Mouse (Mus musculus): ENCODE measurements around the gene Gjc2. TPM values are rescaled to one million over a fixed set of nuclear protein-coding genes. Genes with fewer than 3 reads are reported as not detected.

The Gjc2 gene
- total and polyA plus RNA-seq, 3 experiments = 0.45 to 0.72 (median 0.57) TPM

DNA sequence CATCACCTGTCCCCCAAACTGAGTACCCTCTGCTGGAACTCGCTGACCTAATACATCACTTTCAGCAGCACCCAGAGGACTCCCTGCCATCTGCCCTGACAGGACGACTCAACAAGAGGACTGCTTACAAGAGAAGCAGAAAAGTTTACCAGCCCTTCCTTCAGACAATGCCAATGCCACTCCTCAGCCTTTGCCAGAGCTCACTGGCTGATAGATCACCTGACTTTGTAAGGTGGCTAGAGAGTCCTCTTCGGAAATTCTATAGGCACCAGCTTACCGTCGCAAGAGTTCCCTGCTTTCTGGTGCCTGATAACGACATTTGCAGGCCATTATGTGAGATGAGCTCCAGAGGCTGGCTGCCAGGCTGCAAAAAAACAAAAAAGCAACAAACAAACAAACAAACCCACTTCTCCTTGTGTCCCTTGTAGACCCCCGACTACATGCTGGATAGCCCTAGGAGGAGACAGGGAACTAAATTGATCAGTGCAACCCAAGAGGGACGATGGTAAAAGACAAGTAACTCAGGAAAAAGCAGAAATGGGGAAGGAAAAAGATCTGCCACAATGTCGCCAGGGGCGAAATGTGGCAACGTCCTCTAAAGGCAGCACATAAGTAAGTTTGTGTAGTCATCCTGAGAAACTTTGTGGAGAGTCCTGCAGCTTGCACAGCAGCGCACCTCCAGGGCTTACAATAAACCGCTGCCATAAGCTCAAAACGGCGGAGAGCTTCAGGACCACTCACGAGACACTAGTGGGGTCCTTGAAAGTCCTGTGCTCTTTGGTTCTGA, 18.4 kb upstream of the Gjc2 start:
- Histone ChIP-seq H3K27me3 (ENCODE audit: control insufficient read depth, insufficient read depth, low read length) (no peaks in the 10 kb centered on the region), H3K27ac (peak overlapping the region; percentile 89), H3K4me3 (peak overlapping the region; percentile 90), H3K9ac (ENCODE audit: low read depth, low read length) (peak overlapping the region; percentile 69; the same call in 1 of the 2 replicates), H3K79me2 (replicated peaks; ENCODE audit: control insufficient read depth, insufficient read depth, low read length) (peaks cover 2% of the 10 kb centered on the region; the same call in 1 of the 2 replicates), H3K36me3 (ENCODE audit: control insufficient read depth, insufficient read depth, low read length) (no peaks in the 10 kb centered on the region), H3K4me1 (ENCODE audit: control insufficient read depth, insufficient read depth, low read length) (no peaks in the 10 kb centered on the region)
- intact Hi-C loops (cut with DNase I) = loop anchor here (1.0 to 10.0 kb wide), 2 partner anchors 10 to 227 kb away; partner anchors contain the start of gene Trim11
- no peak for DNase-seq
- 29% methylated on average over 16 of the region's 16 CpGs for WGBS
- TF ChIP-seq CTCF (IDR thresholded peaks at IDR 0.05) (no peak), POLR2A (IDR thresholded peaks at IDR 0.05; ENCODE audit: insufficient read depth, low read depth, low read length) (no peak), EP300 (IDR thresholded peaks at IDR 0.05; ENCODE audit: insufficient read depth, low read depth, low read length) (0 out of 2 replicates have a peak, but pooled peaks have one; percentile 18)

DNA sequence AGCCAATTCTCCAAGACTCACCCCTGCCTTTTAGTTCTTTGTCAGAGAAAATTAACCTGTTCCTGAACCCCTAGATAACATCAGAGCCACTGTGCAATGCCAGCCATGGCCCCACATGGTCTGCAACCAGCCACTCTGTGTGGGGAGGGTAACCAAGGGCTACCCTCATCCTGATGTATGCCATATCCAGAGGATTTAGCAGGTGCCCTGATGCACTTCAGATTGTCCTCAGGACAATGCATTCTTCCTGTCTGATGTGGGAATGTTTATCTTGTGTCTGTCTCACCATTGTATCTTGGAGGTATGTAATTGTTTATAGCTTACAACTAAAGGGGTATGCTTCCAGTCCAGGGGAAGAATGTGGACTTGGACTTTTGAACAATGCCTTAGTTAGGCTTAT, 13.2 kb upstream of the Gjc2 start:
- intact Hi-C loops (cut with DNase I) = no loop called here
- TF ChIP-seq CTCF (IDR thresholded peaks at IDR 0.05) = no peak
- TF ChIP-seq EP300 (IDR thresholded peaks at IDR 0.05; ENCODE audit: insufficient read depth, low read depth, low read length) = no peak
- TF ChIP-seq POLR2A (IDR thresholded peaks at IDR 0.05; ENCODE audit: insufficient read depth, low read depth, low read length) = no peak
- DNase-seq = no peak
- Histone ChIP-seq H3K27me3 (ENCODE audit: control insufficient read depth, insufficient read depth, low read length) (no peaks in the 10 kb centered on the region), H3K27ac (no peak overlapping the region), H3K9ac (ENCODE audit: low read depth, low read length) (no peak overlapping the region), H3K4me3 (no peak overlapping the region), H3K36me3 (ENCODE audit: control insufficient read depth, insufficient read depth, low read length) (no peaks in the 10 kb centered on the region), H3K4me1 (ENCODE audit: control insufficient read depth, insufficient read depth, low read length) (peaks cover 1% of the 10 kb centered on the region), H3K79me2 (replicated peaks; ENCODE audit: control insufficient read depth, insufficient read depth, low read length) (no peaks in the 10 kb centered on the region)

DNA sequence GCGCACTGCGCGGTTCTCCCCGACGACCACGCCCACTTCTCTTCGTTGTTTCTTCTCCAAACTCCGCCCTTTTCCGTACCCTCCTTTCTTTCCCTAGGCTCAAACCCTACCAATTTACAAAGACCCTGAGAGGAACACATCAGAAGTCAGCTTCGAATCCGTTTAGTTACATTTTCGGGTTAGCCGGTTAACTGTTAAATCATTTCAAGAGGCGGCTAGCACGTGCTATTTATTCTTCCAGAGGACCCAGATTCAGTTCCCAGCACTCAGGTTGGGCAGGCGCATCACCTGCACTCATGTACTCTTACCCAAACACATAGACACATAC, 9.0 kb upstream of the Gjc2 start, which contains the start of gene Guk1:
Gene Guk1, minus strand, starts transcription at position 154 of the 328 bp plus-strand sequence.
- Histone ChIP-seq H3K36me3 (ENCODE audit: control insufficient read depth, insufficient read depth, low read length) (no peaks in the 10 kb centered on the region), H3K4me1 (ENCODE audit: control insufficient read depth, insufficient read depth, low read length) (peaks cover 5% of the 10 kb centered on the region), H3K27me3 (ENCODE audit: control insufficient read depth, insufficient read depth, low read length) (no peaks in the 10 kb centered on the region), H3K27ac (peak within 1 kb of the TSS; percentile 89), H3K9ac (ENCODE audit: low read depth, low read length) (peak within 1 kb of the TSS; percentile 75), H3K79me2 (replicated peaks; ENCODE audit: control insufficient read depth, insufficient read depth, low read length) (no peaks in the 10 kb centered on the region; the same call in 1 of the 2 replicates), H3K4me3 (peak within 1 kb of the TSS; percentile 69)
- intact Hi-C loops (cut with DNase I) = loop anchor here (5.0 kb wide), 1 partner anchor 35 kb away; the partner anchor contains the start of gene Arf1
- TF ChIP-seq CTCF (IDR thresholded peaks at IDR 0.05) (no peak), EP300 (IDR thresholded peaks at IDR 0.05; ENCODE audit: insufficient read depth, low read depth, low read length) (no peak), POLR2A (IDR thresholded peaks at IDR 0.05; ENCODE audit: insufficient read depth, low read depth, low read length) (no peak)
- WGBS = 4% methylated on average over 16 of the region's 16 CpGs
- DNase-seq = no peak

DNA sequence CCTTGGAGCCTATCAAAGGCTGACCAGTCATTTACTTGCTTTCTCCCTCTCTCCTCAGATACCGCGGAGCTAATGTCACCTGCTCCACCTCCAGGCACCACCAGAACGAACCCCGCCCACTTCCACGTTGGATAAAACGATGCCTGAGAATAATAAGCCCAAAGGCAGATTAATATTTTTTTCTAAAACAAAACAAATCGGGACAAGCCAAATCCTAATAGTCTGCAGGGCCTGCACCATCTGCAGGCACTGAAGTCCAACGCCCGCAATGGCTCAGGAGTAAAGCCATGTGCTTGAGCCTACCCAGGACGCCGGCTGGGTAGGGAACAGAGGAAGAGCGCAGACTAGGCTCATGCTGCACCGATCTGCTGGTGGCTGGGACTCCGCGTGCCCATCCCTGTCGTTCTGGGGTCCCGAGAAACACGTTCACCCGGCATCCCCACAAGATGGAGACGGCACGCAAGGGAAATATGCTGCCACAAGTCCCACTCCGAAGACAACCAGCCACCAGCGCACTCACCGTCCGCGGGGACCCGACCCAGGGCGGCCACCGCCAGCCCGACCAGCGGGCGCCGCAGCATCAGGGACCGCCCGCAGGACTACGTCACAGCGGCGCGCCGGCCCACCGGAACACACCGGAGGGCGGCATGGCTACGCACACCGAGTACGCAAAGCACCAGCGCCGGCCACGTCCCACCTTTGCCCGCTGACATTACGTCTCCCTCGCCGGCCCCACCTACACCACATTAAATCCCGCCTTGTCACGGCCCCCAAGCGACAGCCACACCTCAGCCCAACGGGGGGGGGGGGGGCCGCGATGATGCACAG, 8.4 kb upstream of the Gjc2 start:
- Histone ChIP-seq H3K79me2 (replicated peaks; ENCODE audit: control insufficient read depth, insufficient read depth, low read length) (no peaks in the 10 kb centered on the region; the same call in 1 of the 2 replicates), H3K4me1 (ENCODE audit: control insufficient read depth, insufficient read depth, low read length) (peaks cover 5% of the 10 kb centered on the region), H3K27me3 (ENCODE audit: control insufficient read depth, insufficient read depth, low read length) (no peaks in the 10 kb centered on the region), H3K36me3 (ENCODE audit: control insufficient read depth, insufficient read depth, low read length) (no peaks in the 10 kb centered on the region), H3K9ac (ENCODE audit: low read depth, low read length) (peak overlapping the region; percentile 75), H3K27ac (peak overlapping the region; percentile 89), H3K4me3 (peak overlapping the region; percentile 69)
- peak; percentile 93 to 95 for DNase-seq
- WGBS = under 1% methylated on average over 59 of the region's 59 CpGs
- intact Hi-C loops (cut with DNase I) = loop anchor here (1.0 to 5.0 kb wide), 3 partner anchors 11 to 36 kb away; partner anchors contain the start of genes Arf1, Iba57 and Mrpl55
- peak; percentile 14; the same call in 1 of the 2 replicates for TF ChIP-seq CTCF (IDR thresholded peaks at IDR 0.05)
- peak; percentile 79 for TF ChIP-seq POLR2A (IDR thresholded peaks at IDR 0.05; ENCODE audit: insufficient read depth, low read depth, low read length)
- TF ChIP-seq EP300 (IDR thresholded peaks at IDR 0.05; ENCODE audit: insufficient read depth, low read depth, low read length) = no peak

DNA sequence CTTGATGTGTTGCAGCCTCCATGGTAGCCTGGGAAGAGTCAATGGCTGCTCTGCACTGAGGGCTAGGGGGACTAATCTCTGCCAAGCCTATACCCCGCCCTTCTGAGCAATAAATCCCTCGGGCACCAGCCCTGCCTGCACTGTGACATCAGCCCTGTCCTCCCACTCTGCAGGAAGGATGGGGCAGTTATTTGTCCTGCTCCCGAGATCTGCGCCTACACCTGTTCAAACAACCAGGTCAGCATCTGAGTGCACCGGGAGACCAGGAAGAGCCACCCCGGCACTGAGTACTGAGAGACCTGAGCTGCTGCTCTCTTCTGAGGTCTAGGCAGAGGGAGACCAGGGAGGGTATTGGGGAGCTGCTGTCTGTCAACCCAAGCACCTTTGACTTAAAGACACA, 4.7 kb upstream of the Gjc2 start:
- intact Hi-C loops (cut with DNase I) = loop anchor here (2.0 kb wide), 1 partner anchor 89 kb away; no protein-coding TSS in a partner anchor
- WGBS = 67% methylated on average over 6 of the region's 6 CpGs
- no peak overlapping the region for H3K4me3 ChIP-seq
- TF ChIP-seq CTCF (IDR thresholded peaks at IDR 0.05) = no peak
- TF ChIP-seq POLR2A (IDR thresholded peaks at IDR 0.05; ENCODE audit: insufficient read depth, low read depth, low read length) = no peak
- no peak for TF ChIP-seq EP300 (IDR thresholded peaks at IDR 0.05; ENCODE audit: insufficient read depth, low read depth, low read length)
- no peak overlapping the region for H3K9ac ChIP-seq (ENCODE audit: low read depth, low read length)
- H3K4me1 ChIP-seq (ENCODE audit: control insufficient read depth, insufficient read depth, low read length) = peaks cover 11% of the 10 kb centered on the region
- no peak overlapping the region for H3K27ac ChIP-seq
- H3K36me3 ChIP-seq (ENCODE audit: control insufficient read depth, insufficient read depth, low read length) = no peaks in the 10 kb centered on the region
- no peaks in the 10 kb centered on the region; the same call in 1 of the 2 replicates for H3K79me2 ChIP-seq (replicated peaks; ENCODE audit: control insufficient read depth, insufficient read depth, low read length)
- H3K27me3 ChIP-seq (ENCODE audit: control insufficient read depth, insufficient read depth, low read length) = no peaks in the 10 kb centered on the region
- DNase-seq = no peak

Data from heart, adult 2 months (tissue).